Mouse (Mus musculus) ES-Bruce4 (cell line): Measurements from ENCODE around the gene Cux1.

ENCODE experiments used
- CTCF ChIP-seq: IDR thresholded peaks from one replicate; pipeline ENCODE4 v1.8.1; 2011; ENCODE audit warnings: low read depth, low read length
- EP300 ChIP-seq: IDR thresholded peaks from 2 replicates; pipeline ENCODE4 v1.6.1; 2011; ENCODE audit warnings: low read depth, low read length; ENCODE audit not compliant: insufficient read depth
- POLR2A ChIP-seq: IDR thresholded peaks from one replicate; pipeline ENCODE4 v1.8.1; 2011; ENCODE audit warnings: low read length; ENCODE audit not compliant: insufficient read depth

DNA sequence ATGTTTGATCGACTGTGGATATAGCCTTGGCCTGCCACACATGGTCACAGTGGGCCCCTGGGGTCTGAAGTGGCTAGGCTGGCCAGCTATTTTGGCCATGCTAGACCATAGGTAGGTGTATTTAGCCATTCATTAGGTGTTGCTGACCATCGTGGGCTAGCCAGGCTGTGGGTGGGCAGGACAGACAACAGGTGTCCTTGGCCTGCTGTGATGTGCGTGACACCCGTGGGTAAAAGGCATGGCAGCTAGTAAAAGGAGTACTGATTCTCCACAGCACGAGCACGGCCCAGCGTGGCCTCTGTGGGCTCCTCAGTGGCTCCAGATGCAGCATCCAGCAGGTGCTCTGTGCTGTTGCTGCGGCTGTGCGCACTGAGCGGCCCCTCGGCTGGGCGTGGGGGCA lies 348.7 kb downstream of the Cux1 start:
- no peak for TF ChIP-seq POLR2A
- no peak for TF ChIP-seq CTCF
- no peak for TF ChIP-seq EP300
